Mouse (Mus musculus): Measurements from ENCODE around the gene Ciart. TPM values are rescaled to one million over a fixed set of nuclear protein-coding genes. Genes with fewer than 3 reads are reported as not detected.

Gene Ciart
- total and polyA plus RNA-seq, 2 experiments from 2014 or later = 1.8 to 2.3 TPM

- WGBS = 5% methylated on average over 15 of the region's 15 CpGs
- H3K4me3 ChIP-seq (ENCODE audit: low read depth, low read length) = peak overlapping the region; percentile 69
- peaks cover 36% of the 10 kb centered on the region for H3K36me3 ChIP-seq (replicated peaks; ENCODE audit: control insufficient read depth, insufficient read depth, low read length)
- H3K9me3 ChIP-seq (replicated peaks; ENCODE audit: control insufficient read depth, low read length) = no peaks in the 10 kb centered on the region
- peaks cover 19% of the 10 kb centered on the region for H3K4me1 ChIP-seq (ENCODE audit: control insufficient read depth, insufficient read depth)
- peak overlapping the region; percentile 92 for H3K27ac ChIP-seq (ENCODE audit: low read depth)
- H3K27me3 ChIP-seq (ENCODE audit: control insufficient read depth, insufficient read depth, low read length) = no peaks in the 10 kb centered on the region
- H3K9ac ChIP-seq (replicated peaks; ENCODE audit: low read depth, low read length) = peak overlapping the region; percentile 85
- no peak for DNase-seq (ENCODE audit: low spot score)
- ATAC-seq (ENCODE audit: insufficient read depth, low read depth) = peak; percentile 16; the same call in 1 of the 2 replicates
- TF ChIP-seq CTCF (IDR thresholded peaks at IDR 0.05; ENCODE audit: low read depth) = no peak
- TF ChIP-seq EP300 (IDR thresholded peaks at IDR 0.05; ENCODE audit: low read depth) = no peak
- peak overlapping the region; percentile 78 for H3K4me2 ChIP-seq (ENCODE audit: low read depth, low read length)
Measured at GRCm38 (mm10) chr3:95870976-95871375, 11.1 kb downstream of the Ciart start.

- 76% methylated on average over 2 of the region's 2 CpGs for WGBS
- no peak overlapping the region for H3K4me3 ChIP-seq (ENCODE audit: low read depth, low read length)
- no peak overlapping the region for H3K9ac ChIP-seq (replicated peaks; ENCODE audit: low read depth, low read length)
- DNase-seq (ENCODE audit: low spot score) = no peak
- peaks cover 14% of the 10 kb centered on the region for H3K4me1 ChIP-seq (ENCODE audit: control insufficient read depth, insufficient read depth)
- no peak overlapping the region for H3K4me2 ChIP-seq (ENCODE audit: low read depth, low read length)
- H3K9me3 ChIP-seq (replicated peaks; ENCODE audit: control insufficient read depth, low read length) = no peaks in the 10 kb centered on the region
- H3K36me3 ChIP-seq (replicated peaks; ENCODE audit: control insufficient read depth, insufficient read depth, low read length) = peaks cover 62% of the 10 kb centered on the region
- no peaks in the 10 kb centered on the region for H3K27me3 ChIP-seq (ENCODE audit: control insufficient read depth, insufficient read depth, low read length)
- TF ChIP-seq EP300 (IDR thresholded peaks at IDR 0.05; ENCODE audit: low read depth) = no peak
- no peak for TF ChIP-seq CTCF (IDR thresholded peaks at IDR 0.05; ENCODE audit: low read depth)
- H3K27ac ChIP-seq (ENCODE audit: low read depth) = no peak overlapping the region
- no peak for ATAC-seq (ENCODE audit: insufficient read depth, low read depth)
Measured at GRCm38 (mm10) chr3:95867408-95867807, 14.6 kb downstream of the Ciart start.

GRCm38 (mm10) chr3:95866071-95866470 lies 16.0 kb downstream of the Ciart start:
- Histone ChIP-seq H3K9me3 (replicated peaks; ENCODE audit: control insufficient read depth, low read length) (no peaks in the 10 kb centered on the region), H3K4me2 (ENCODE audit: low read depth, low read length) (no peak overlapping the region), H3K4me3 (ENCODE audit: low read depth, low read length) (no peak overlapping the region), H3K27ac (ENCODE audit: low read depth) (no peak overlapping the region), H3K9ac (replicated peaks; ENCODE audit: low read depth, low read length) (no peak overlapping the region), H3K27me3 (ENCODE audit: control insufficient read depth, insufficient read depth, low read length) (no peaks in the 10 kb centered on the region), H3K4me1 (ENCODE audit: control insufficient read depth, insufficient read depth) (peaks cover 8% of the 10 kb centered on the region), H3K36me3 (replicated peaks; ENCODE audit: control insufficient read depth, insufficient read depth, low read length) (peaks cover 62% of the 10 kb centered on the region)
- TF ChIP-seq EP300 (IDR thresholded peaks at IDR 0.05; ENCODE audit: low read depth) (no peak), CTCF (IDR thresholded peaks at IDR 0.05; ENCODE audit: low read depth) (no peak)
- DNase-seq (ENCODE audit: low spot score) = no peak
- no peak for ATAC-seq (ENCODE audit: insufficient read depth, low read depth)
- 80% methylated on average over 5 of the region's 5 CpGs for WGBS

GRCm38 (mm10) chr3:95865571-95865970 lies 16.5 kb downstream of the Ciart start:
- 90% methylated on average over 20 of the region's 20 CpGs for WGBS
- H3K4me1 ChIP-seq (ENCODE audit: control insufficient read depth, insufficient read depth) = peaks cover 4% of the 10 kb centered on the region
- no peak for TF ChIP-seq CTCF (IDR thresholded peaks at IDR 0.05; ENCODE audit: low read depth)
- H3K9ac ChIP-seq (replicated peaks; ENCODE audit: low read depth, low read length) = no peak overlapping the region
- no peak overlapping the region for H3K4me2 ChIP-seq (ENCODE audit: low read depth, low read length)
- no peak overlapping the region for H3K4me3 ChIP-seq (ENCODE audit: low read depth, low read length)
- ATAC-seq (ENCODE audit: insufficient read depth, low read depth) (no peak), DNase-seq (ENCODE audit: low spot score) (no peak)
- no peaks in the 10 kb centered on the region for H3K9me3 ChIP-seq (replicated peaks; ENCODE audit: control insufficient read depth, low read length)
- peaks cover 62% of the 10 kb centered on the region for H3K36me3 ChIP-seq (replicated peaks; ENCODE audit: control insufficient read depth, insufficient read depth, low read length)
- no peaks in the 10 kb centered on the region for H3K27me3 ChIP-seq (ENCODE audit: control insufficient read depth, insufficient read depth, low read length)
- H3K27ac ChIP-seq (ENCODE audit: low read depth) = no peak overlapping the region

GRCm38 (mm10) chr3:95865050-95865449 lies 17.0 kb downstream of the Ciart start:
- Histone ChIP-seq H3K4me3 (ENCODE audit: low read depth, low read length) (no peak overlapping the region), H3K36me3 (replicated peaks; ENCODE audit: control insufficient read depth, insufficient read depth, low read length) (peaks cover 60% of the 10 kb centered on the region), H3K4me1 (ENCODE audit: control insufficient read depth, insufficient read depth) (no peaks in the 10 kb centered on the region), H3K9me3 (replicated peaks; ENCODE audit: control insufficient read depth, low read length) (no peaks in the 10 kb centered on the region), H3K9ac (replicated peaks; ENCODE audit: low read depth, low read length) (no peak overlapping the region), H3K27ac (ENCODE audit: low read depth) (no peak overlapping the region), H3K27me3 (ENCODE audit: control insufficient read depth, insufficient read depth, low read length) (no peaks in the 10 kb centered on the region), H3K4me2 (ENCODE audit: low read depth, low read length) (no peak overlapping the region)
- WGBS = 77% methylated on average over 5 of the region's 5 CpGs
- DNase-seq (ENCODE audit: low spot score) (no peak), ATAC-seq (ENCODE audit: insufficient read depth, low read depth) (no peak)
- TF ChIP-seq EP300 (IDR thresholded peaks at IDR 0.05; ENCODE audit: low read depth) (no peak), CTCF (IDR thresholded peaks at IDR 0.05; ENCODE audit: low read depth) (no peak)

- DNase-seq (ENCODE audit: low spot score) (no peak), ATAC-seq (ENCODE audit: insufficient read depth, low read depth) (no peak)
- H3K27me3 ChIP-seq (ENCODE audit: control insufficient read depth, insufficient read depth, low read length) = no peaks in the 10 kb centered on the region
- no peak overlapping the region for H3K9ac ChIP-seq (replicated peaks; ENCODE audit: low read depth, low read length)
- no peak for TF ChIP-seq EP300 (IDR thresholded peaks at IDR 0.05; ENCODE audit: low read depth)
- no peak overlapping the region for H3K4me3 ChIP-seq (ENCODE audit: low read depth, low read length)
- no peaks in the 10 kb centered on the region for H3K4me1 ChIP-seq (ENCODE audit: control insufficient read depth, insufficient read depth)
- H3K4me2 ChIP-seq (ENCODE audit: low read depth, low read length) = no peak overlapping the region
- peaks cover 47% of the 10 kb centered on the region for H3K36me3 ChIP-seq (replicated peaks; ENCODE audit: control insufficient read depth, insufficient read depth, low read length)
- no peaks in the 10 kb centered on the region for H3K9me3 ChIP-seq (replicated peaks; ENCODE audit: control insufficient read depth, low read length)
- 55% methylated on average over 7 of the region's 7 CpGs for WGBS
- no peak overlapping the region for H3K27ac ChIP-seq (ENCODE audit: low read depth)
Measured at GRCm38 (mm10) chr3:95863578-95863977, 18.5 kb downstream of the Ciart start.

Measured in heart, postnatal 0 days (tissue).